Comparison of ENCODE assay signal across 23 mouse cellular contexts in genomic region chr6:54382636-54383035, GRCm38 (mm10). TPM values are rescaled to one million over a fixed set of nuclear protein-coding genes. Genes with fewer than 3 reads are reported as not detected.
A peak's percentile ranks its signal among the peaks of the same experiment; 100 is the strongest.
DNase-seq lines count a peak whose midpoint lies in the region; ATAC-seq and TF ChIP-seq lines count a peak whose summit lies in the region.
"Had no signal": no experiment of that assay in that cellular context is flagged by ENCODE, and none has a peak within 500 bp of the region (broad histone marks: within the 10 kb centered on the region; RNA-seq: fewer than 3 reads in every experiment).

No protein-coding gene starts in this region.

- peaks cover 5% of the 10 kb centered on the region for H3K4me1 ChIP-seq in intestine, embryonic 14.5 days (replicated peaks; ENCODE audit: control insufficient read depth, insufficient read depth, low read length)
- H3K4me1 ChIP-seq in intestine, postnatal 0 days (replicated peaks; ENCODE audit: control insufficient read depth, insufficient read depth, low read length) = no peaks in the 10 kb centered on the region

- H3K4me3 ChIP-seq in intestine, embryonic 14.5 days (ENCODE audit: low read depth, low read length) = no peak overlapping the region
- no peak overlapping the region for H3K4me3 ChIP-seq in intestine, postnatal 0 days (ENCODE audit: low read depth, low read length)
- H3K4me3 ChIP-seq: embryonic facial prominence, embryonic 15.5 days; heart, embryonic 15.5 days; limb, embryonic 15.5 days; myocyte had no signal

- no peaks in the 10 kb centered on the region for H3K27me3 ChIP-seq in intestine, embryonic 14.5 days (replicated peaks; ENCODE audit: control insufficient read depth, insufficient read depth, low read length)
- no peaks in the 10 kb centered on the region for H3K27me3 ChIP-seq in intestine, postnatal 0 days (replicated peaks; ENCODE audit: control insufficient read depth, insufficient read depth, low read length)
- H3K27me3 ChIP-seq: embryonic facial prominence, embryonic 15.5 days; heart, embryonic 15.5 days; limb, embryonic 15.5 days had no signal

- TF ChIP-seq CTCF in intestine, postnatal 0 days (IDR thresholded peaks at IDR 0.05; ENCODE audit: low read depth) = no peak

- ATAC-seq in intestine, embryonic 14.5 days (replicated peaks; ENCODE audit: low FRiP score, low TSS enrichment, low read depth) = no peak
- ATAC-seq in intestine, postnatal 0 days = no peak
- ATAC-seq: forebrain, embryonic 16.5 days; midbrain, embryonic 16.5 days had no signal

- no peak overlapping the region for H3K4me2 ChIP-seq in intestine, embryonic 14.5 days (ENCODE audit: low read length)
- no peak overlapping the region for H3K4me2 ChIP-seq in intestine, postnatal 0 days (replicated peaks; ENCODE audit: low read depth)
- H3K4me2 ChIP-seq: embryonic facial prominence, embryonic 15.5 days; heart, embryonic 15.5 days; limb, embryonic 15.5 days had no signal

- H3K9me3 ChIP-seq in intestine, embryonic 14.5 days (ENCODE audit: control insufficient read depth, low read length) = no peaks in the 10 kb centered on the region
- H3K9me3 ChIP-seq in intestine, postnatal 0 days (ENCODE audit: control insufficient read depth) = no peaks in the 10 kb centered on the region
- H3K9me3 ChIP-seq: embryonic facial prominence, embryonic 15.5 days; heart, embryonic 15.5 days; limb, embryonic 15.5 days had no signal

- 56% methylated on average over 8 of the region's 8 CpGs for WGBS in intestine, embryonic 14.5 days
- WGBS in intestine, postnatal 0 days = 53% methylated on average over 8 of the region's 8 CpGs

- no peaks in the 10 kb centered on the region for H3K36me3 ChIP-seq in intestine, embryonic 14.5 days (ENCODE audit: control insufficient read depth, insufficient read depth, low read length)
- no peaks in the 10 kb centered on the region for H3K36me3 ChIP-seq in intestine, postnatal 0 days (ENCODE audit: control insufficient read depth, insufficient read depth)
- H3K36me3 ChIP-seq: embryonic facial prominence, embryonic 15.5 days; heart, embryonic 15.5 days; limb, embryonic 15.5 days had no signal

- H3K27ac ChIP-seq in intestine, embryonic 14.5 days (ENCODE audit: low read depth) = no peak overlapping the region
- H3K27ac ChIP-seq in intestine, postnatal 0 days (ENCODE audit: low read depth, low read length) = no peak overlapping the region
- H3K27ac ChIP-seq: embryonic facial prominence, embryonic 15.5 days; heart, embryonic 15.5 days; limb, embryonic 15.5 days had no signal

- H3K9ac ChIP-seq in intestine, embryonic 14.5 days (ENCODE audit: low read length) = no peak overlapping the region
- H3K9ac ChIP-seq in intestine, postnatal 0 days (ENCODE audit: low read depth, low read length) = no peak overlapping the region
- H3K9ac ChIP-seq: embryonic facial prominence, embryonic 15.5 days; heart, embryonic 15.5 days; limb, embryonic 15.5 days had no signal

- peak; percentile 33 for DNase-seq in intestine, embryonic 14.5 days (ENCODE audit: low spot score)
- DNase-seq in embryo, embryonic 10 days (ENCODE audit: low spot score) = peak; percentile 84
- DNase-seq in embryo, embryonic 10.5 days (ENCODE audit: low spot score) = peak; percentile 83
- peak; percentile 40 for DNase-seq in forelimb bud, embryonic 11.5 days (ENCODE audit: low read depth, low spot score)
- DNase-seq in spleen, postnatal 10 days (ENCODE audit: low spot score in 2 of 2) = no peak
- no peak for DNase-seq in adrenal gland, postnatal 4 days (ENCODE audit: low spot score in 2 of 2)
- DNase-seq: adrenal gland, adult 8-10 months; cerebellum, adult 18-20 months; gastrocnemius, postnatal 25 days; heart, postnatal 4 days; kidney, adult 18-20 months; kidney, postnatal 36 days; lung, postnatal 4 days had no signal

RNA-seq across cellular contexts. Expression of gene Wipf3, which starts 46.8 kb away (rescaled TPM):
- 1.2 and 1.7 TPM in 2 replicates for polyA plus RNA-seq in intestine, embryonic 14.5 days (2014; fragmentation: Nextera tagmentation; extraction: Ambion mirVana)
- 4.5 and 5.7 TPM in 2 replicates for polyA plus RNA-seq in intestine, postnatal 0 days (2015; fragmentation: Nextera tagmentation; extraction: Ambion mirVana)
- total RNA-seq in adrenal gland, postnatal 4 days (2021) = 1 to 10 TPM; 2.7 to 4.3 TPM
- total RNA-seq: megakaryocyte-erythroid progenitor cell, adult 5-6 weeks; MEL; neutrophil, adult 5-6 weeks had no signal

RNA-seq across cellular contexts. Expression of gene Prr15, which starts 57.0 kb away (rescaled TPM):
- 8.6 and 10.2 TPM in 2 replicates for polyA plus RNA-seq in intestine, embryonic 14.5 days (2014; fragmentation: Nextera tagmentation; extraction: Ambion mirVana)
- 47.4 and 52.3 TPM in 2 replicates for polyA plus RNA-seq in intestine, postnatal 0 days (2015; fragmentation: Nextera tagmentation; extraction: Ambion mirVana)
- 1 to 10 TPM; 6.3 to 7.7 TPM for total RNA-seq in adrenal gland, postnatal 4 days (2021)
- total RNA-seq: MEL had no signal

Comparison
In these comparisons a context has a peak if more than half of its experiments do, and no peak if none do; other contexts are left out.
1. DNase-seq: peak in intestine, embryonic 14.5 days (single experiment), embryo, embryonic 10 days (single experiment), embryo, embryonic 10.5 days (single experiment) and forelimb bud, embryonic 11.5 days (single experiment); none in spleen, postnatal 10 days (0 of 2) and adrenal gland, postnatal 4 days (0 of 2).